Mouse (Mus musculus) forebrain, embryonic 12.5 days (tissue): ENCODE results near the gene Trmt13. TPM values are rescaled to one million over a fixed set of nuclear protein-coding genes. Genes with fewer than 3 reads are reported as not detected.
A peak's percentile ranks its signal among the peaks of the same experiment; 100 is the strongest.

Experiments used
- ATAC-seq: fragments of 200-750 bp; cut with Nextera tagmentation; 2 replicates; pipeline ENCODE4 v1.8.0; 2017; ENCODE audit warnings: moderate TSS enrichment; ENCODE audit not compliant: low FRiP score
- H3K27ac ChIP-seq: fragments of 300-500 bp; sonication (generic); 2 replicates; pipeline ENCODE4 v1.5.1; 2016; ENCODE audit warnings: mild to moderate bottlenecking
- H3K27me3 ChIP-seq: fragments of 300-500 bp; sonication (generic); 2 replicates; pipeline ENCODE4 v1.6.1; 2016; ENCODE audit warnings: mild to moderate bottlenecking
- H3K36me3 ChIP-seq: fragments of 300-500 bp; sonication (generic); replicated peaks from 2 replicates; pipeline ENCODE4 v1.6.1; 2016; ENCODE audit warnings: mild to moderate bottlenecking
- H3K4me1 ChIP-seq: fragments of 300-500 bp; sonication (generic); 2 replicates; pipeline ENCODE4 v1.6.1; 2016
- H3K4me2 ChIP-seq: fragments of 300-500 bp; sonication (generic); 2 replicates; pipeline ENCODE4 v1.6.1; 2016; ENCODE audit warnings: mild to moderate bottlenecking, moderate library complexity
- H3K4me3 ChIP-seq: fragments of 300-500 bp; sonication (generic); replicated peaks from 2 replicates; pipeline ENCODE4 v1.5.1; 2016; ENCODE audit warnings: mild to moderate bottlenecking
- H3K9ac ChIP-seq: fragments of 300-500 bp; sonication (generic); 2 replicates; pipeline ENCODE4 v1.6.1; 2016; ENCODE audit warnings: mild to moderate bottlenecking
- H3K9me3 ChIP-seq: fragments of 300-500 bp; sonication (generic); 2 replicates; pipeline ENCODE4 v1.6.1; 2016
- WGBS: fragments of 180-500 bp; shearing (Covaris S2); methylation state at CpG from one replicate; pipeline ENCODE4 v1.1.7; 2016; 5-methylcytosine and 5-hydroxymethylcytosine counted together
- polyA plus RNA-seq: library from polyadenylated mRNA; unstranded; fragments of >200 nt; fragmentation: Nextera tagmentation; extraction: Ambion mirVana; gene quantifications from 2 replicates; pipeline ENCODE4 v1.2.1, GENCODE M21; 2016

Trmt13 gene
- polyA plus RNA-seq, 1 experiment from 2014 or later = 30.7 TPM

DNA sequence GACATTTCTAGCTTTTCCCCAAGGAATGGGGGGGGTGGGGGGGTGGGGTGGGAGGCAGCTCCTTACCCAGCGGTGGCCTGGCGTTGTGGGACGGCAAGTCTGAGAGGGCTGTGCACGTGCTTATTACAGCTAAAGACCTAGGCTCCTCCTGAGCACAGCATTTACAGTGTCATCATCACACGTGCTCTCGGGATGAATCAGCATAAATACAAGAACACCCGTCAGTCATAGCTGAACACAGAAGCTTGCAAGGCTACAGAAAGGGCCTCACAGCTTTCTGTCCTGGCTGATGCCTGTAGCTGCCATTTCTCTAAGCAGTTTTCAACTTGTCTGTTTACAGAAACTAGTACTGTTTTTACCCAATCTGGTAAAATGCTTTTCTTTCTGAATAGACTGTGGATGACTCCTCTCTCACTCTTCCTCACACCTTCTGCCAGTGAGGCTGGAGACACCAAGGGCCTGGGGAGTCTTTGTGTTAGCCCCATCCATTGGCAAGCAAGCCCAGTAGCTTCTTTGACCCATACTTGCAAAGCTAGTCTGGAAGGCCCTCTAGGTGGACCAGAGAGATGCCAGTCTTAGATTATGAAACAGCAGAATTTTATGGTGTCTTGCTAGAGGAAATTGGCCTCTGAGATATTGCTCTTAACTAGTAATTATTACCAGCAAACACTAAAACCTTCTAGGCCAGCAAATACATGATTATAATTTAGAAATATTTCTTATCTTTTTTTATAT lies 6.4 kb upstream of the Trmt13 start:
- H3K36me3 ChIP-seq = peaks cover 50% of the 10 kb centered on the region
- H3K27ac ChIP-seq = no peak overlapping the region
- H3K4me3 ChIP-seq = no peak overlapping the region

DNA sequence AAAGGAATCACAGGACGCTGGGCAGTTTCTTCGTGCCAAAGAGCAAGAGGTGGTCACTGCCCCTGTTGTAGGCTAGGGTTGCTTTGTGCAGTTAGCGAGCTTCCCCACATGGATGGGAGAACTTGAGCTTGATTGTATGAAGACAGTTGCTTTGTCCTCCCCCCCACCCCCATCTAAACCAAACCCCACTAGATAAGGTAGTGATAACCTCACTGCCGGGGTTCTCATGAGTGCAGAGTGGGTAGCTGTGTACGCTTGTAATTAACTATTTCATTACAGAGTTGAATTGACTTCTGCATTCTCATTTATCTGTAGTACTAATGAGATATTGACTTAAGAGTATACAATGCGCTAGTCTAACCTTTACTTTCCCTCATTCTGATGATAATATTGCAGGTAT lies 4.5 kb upstream of the Trmt13 start:
- Histone ChIP-seq H3K27ac (no peak overlapping the region), H3K27me3 (no peaks in the 10 kb centered on the region), H3K9me3 (no peaks in the 10 kb centered on the region), H3K4me3 (no peak overlapping the region), H3K4me1 (no peaks in the 10 kb centered on the region), H3K36me3 (peaks cover 70% of the 10 kb centered on the region), H3K9ac (no peak overlapping the region), H3K4me2 (no peak overlapping the region)
- 87% methylated on average over 6 of the region's 6 CpGs for whole genome bisulfite sequencing
- no peak for ATAC-seq

More for the DNA sequence above, 6.4 kb upstream of the Trmt13 start:
- H3K4me2 ChIP-seq = no peak overlapping the region
- no peak overlapping the region for H3K9ac ChIP-seq
- 91% methylated on average over 7 of the region's 7 CpGs for WGBS
- no peaks in the 10 kb centered on the region for H3K9me3 ChIP-seq
- H3K27me3 ChIP-seq = no peaks in the 10 kb centered on the region
- H3K4me1 ChIP-seq = no peaks in the 10 kb centered on the region
- ATAC-seq = no peak

DNA sequence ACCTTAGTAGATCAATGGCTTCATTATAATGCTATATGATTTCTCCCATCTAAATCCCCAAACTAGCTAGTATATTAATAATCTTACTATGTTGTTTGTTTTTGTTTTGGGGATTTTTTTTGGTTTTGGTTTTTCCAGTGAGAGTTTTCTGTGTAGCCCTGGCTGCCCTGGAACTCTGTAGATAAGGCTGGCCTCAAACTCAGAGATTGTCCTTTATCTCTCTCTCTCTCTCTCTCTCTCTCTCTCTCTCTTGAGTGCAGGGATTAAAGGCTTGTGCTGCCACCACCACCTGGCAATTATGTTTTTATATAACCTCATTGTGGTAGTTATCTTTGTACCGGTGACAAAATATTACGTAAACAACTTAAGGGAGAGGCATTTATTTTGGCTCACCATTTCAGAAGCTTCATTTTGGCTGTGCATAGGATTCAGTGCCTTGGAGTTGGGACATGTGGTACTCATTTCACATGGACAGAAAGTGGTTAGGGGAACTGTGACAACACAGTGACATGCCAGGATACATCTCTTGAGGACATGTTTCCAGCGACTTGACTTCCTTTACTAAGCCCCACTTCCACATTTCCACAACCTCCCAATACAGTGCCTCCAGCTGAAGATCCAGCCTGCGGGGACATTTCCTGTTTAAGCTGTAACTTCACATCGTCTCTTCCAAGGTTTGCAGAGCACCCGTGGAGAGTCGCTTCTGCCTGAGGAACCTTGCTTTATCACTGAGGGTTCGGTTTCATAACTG lies 1.1 kb upstream of the Trmt13 start:
- no peaks in the 10 kb centered on the region for H3K4me1 ChIP-seq
- no peaks in the 10 kb centered on the region for H3K9me3 ChIP-seq
- no peak for ATAC-seq
- H3K9ac ChIP-seq = no peak overlapping the region
- H3K27ac ChIP-seq = no peak overlapping the region
- no peaks in the 10 kb centered on the region for H3K27me3 ChIP-seq
- WGBS = 91% methylated on average over 8 of the region's 8 CpGs
- H3K36me3 ChIP-seq = peaks cover 60% of the 10 kb centered on the region
- H3K4me2 ChIP-seq = no peak overlapping the region
- no peak overlapping the region for H3K4me3 ChIP-seq

DNA sequence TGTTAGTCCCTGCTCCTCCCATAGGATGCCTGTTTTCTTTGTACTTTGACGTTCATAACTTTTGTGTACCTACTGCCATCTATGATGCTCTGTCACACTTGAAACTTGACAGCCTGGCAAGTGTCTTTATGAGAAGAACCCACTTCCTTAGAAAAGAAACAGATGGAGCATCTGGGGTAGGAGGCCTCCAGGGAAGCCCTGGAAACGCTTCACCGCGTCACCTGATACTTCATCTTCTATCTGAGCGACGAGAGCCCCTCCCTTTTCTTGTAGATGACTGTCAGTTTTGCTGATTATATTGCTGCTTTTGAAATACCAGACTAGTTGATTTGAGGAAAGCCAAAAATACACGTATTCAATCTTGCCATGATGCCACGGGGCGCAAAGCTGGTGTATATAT lies 9.8 kb downstream of the Trmt13 start:
- no peak overlapping the region for H3K4me3 ChIP-seq
- no peak for ATAC-seq
- no peak overlapping the region for H3K9ac ChIP-seq
- no peaks in the 10 kb centered on the region for H3K9me3 ChIP-seq
- no peaks in the 10 kb centered on the region for H3K27me3 ChIP-seq
- H3K4me2 ChIP-seq = no peak overlapping the region
- no peak overlapping the region for H3K27ac ChIP-seq
- H3K36me3 ChIP-seq = peaks cover 19% of the 10 kb centered on the region
- WGBS = 88% methylated on average over 9 of the region's 9 CpGs
- no peaks in the 10 kb centered on the region for H3K4me1 ChIP-seq

DNA sequence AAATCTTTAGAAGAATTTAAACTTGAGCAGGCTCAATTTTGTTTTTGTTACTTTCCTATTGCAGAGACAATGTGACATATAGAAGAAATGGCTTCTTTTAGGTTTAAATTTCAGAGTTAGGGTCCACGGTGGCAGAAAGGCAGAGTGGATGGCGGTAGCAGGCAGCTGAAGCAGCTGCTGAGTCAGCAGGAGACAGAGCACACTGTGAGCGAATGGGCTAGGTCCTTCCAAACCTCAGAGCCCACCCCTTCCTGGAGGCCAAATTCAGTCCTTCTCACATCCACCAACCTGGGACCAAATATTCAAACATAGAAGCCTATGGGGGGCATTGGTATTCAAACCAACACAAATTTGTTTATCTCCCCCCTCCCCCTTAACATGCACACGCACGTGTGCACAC lies 12.6 kb downstream of the Trmt13 start:
- Histone ChIP-seq H3K4me1 (no peaks in the 10 kb centered on the region), H3K9ac (no peak overlapping the region), H3K27me3 (no peaks in the 10 kb centered on the region), H3K9me3 (no peaks in the 10 kb centered on the region), H3K4me3 (no peak overlapping the region), H3K4me2 (no peak overlapping the region), H3K36me3 (no peaks in the 10 kb centered on the region; the same call in none of the 2 replicates), H3K27ac (no peak overlapping the region)
- WGBS = 93% methylated on average over 5 of the region's 5 CpGs
- ATAC-seq = no peak

DNA sequence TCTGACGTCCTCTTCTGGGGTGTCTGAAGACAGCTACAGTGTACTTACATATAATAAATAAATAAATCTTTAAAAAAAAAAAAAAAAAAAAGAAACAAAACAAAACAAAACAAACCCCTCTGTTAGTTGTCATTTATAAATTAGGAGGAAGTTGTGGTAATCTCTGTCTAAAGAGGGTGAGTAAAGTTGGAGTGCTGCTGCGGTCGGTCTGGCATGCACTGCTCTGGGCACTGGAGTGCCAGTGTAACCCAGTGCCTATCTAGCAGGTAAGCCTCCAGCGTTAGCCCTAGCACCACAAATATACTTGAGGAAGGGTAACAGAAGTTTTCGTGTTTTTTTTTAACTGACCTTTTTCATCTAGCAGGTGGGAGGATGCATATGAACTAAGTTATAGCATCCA lies 13.4 kb downstream of the Trmt13 start:
- no peaks in the 10 kb centered on the region; the same call in none of the 2 replicates for H3K36me3 ChIP-seq
- WGBS = 93% methylated on average over 5 of the region's 5 CpGs
- no peak overlapping the region for H3K4me2 ChIP-seq
- peaks cover 1% of the 10 kb centered on the region for H3K4me1 ChIP-seq
- H3K27ac ChIP-seq = no peak overlapping the region
- no peak overlapping the region for H3K9ac ChIP-seq
- ATAC-seq = no peak
- no peaks in the 10 kb centered on the region for H3K9me3 ChIP-seq
- H3K4me3 ChIP-seq = no peak overlapping the region
- H3K27me3 ChIP-seq = no peaks in the 10 kb centered on the region

DNA sequence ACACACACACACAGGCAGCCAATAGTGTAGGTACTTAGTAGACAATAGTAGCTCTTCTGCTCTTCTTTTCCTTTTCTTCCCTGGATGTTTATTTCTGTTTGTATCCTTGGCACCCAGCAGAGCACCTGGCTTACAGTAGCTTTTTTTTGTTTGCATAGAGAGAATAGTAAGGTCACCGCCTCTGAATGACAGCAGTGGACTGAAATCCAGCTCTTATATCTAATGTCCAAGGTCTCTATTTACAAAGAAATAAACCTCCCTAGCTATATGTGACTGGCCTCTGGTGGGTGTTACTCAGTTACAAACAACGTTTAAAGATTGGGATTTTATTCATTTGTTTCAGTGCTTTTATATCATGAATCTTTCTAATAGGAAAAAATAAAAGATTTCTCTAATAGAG lies 14.7 kb downstream of the Trmt13 start:
- no peak overlapping the region for H3K9ac ChIP-seq
- no peak overlapping the region for H3K4me3 ChIP-seq
- H3K4me2 ChIP-seq = no peak overlapping the region
- H3K9me3 ChIP-seq = no peaks in the 10 kb centered on the region
- no peaks in the 10 kb centered on the region; the same call in 1 of the 2 replicates for H3K36me3 ChIP-seq
- peaks cover 6% of the 10 kb centered on the region for H3K4me1 ChIP-seq
- no peaks in the 10 kb centered on the region for H3K27me3 ChIP-seq
- WGBS = 91% methylated on average over 2 of the region's 2 CpGs
- no peak for ATAC-seq
- H3K27ac ChIP-seq = no peak overlapping the region

DNA sequence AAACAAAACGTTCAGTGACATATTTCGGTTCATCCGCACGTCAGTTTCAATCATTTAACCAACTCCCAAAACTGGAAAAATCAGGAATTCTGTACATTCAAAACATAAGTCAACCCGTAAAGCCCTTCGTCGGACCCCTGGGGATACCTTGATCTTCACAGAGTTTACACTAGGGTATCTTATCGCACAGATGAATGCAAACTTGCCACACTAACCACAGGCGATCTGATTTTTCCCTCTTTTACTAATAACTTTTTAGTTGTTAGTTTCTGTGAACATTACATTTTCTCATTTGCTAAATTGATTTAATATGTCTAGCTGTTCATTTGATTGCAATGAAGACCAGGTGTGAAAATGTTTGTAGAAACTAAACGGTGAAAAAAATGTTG lies 18.8 kb downstream of the Trmt13 start:
- no peaks in the 10 kb centered on the region for H3K9me3 ChIP-seq
- H3K27ac ChIP-seq = no peak overlapping the region
- H3K4me2 ChIP-seq = peak overlapping the region; percentile 70
- 10% methylated on average over 10 of the region's 10 CpGs for WGBS
- no peak for ATAC-seq
- H3K27me3 ChIP-seq = no peaks in the 10 kb centered on the region
- H3K4me3 ChIP-seq = peak overlapping the region; percentile 84
- H3K4me1 ChIP-seq = peaks cover 12% of the 10 kb centered on the region
- peak overlapping the region; percentile 79 for H3K9ac ChIP-seq
- H3K36me3 ChIP-seq = peaks cover 13% of the 10 kb centered on the region

DNA sequence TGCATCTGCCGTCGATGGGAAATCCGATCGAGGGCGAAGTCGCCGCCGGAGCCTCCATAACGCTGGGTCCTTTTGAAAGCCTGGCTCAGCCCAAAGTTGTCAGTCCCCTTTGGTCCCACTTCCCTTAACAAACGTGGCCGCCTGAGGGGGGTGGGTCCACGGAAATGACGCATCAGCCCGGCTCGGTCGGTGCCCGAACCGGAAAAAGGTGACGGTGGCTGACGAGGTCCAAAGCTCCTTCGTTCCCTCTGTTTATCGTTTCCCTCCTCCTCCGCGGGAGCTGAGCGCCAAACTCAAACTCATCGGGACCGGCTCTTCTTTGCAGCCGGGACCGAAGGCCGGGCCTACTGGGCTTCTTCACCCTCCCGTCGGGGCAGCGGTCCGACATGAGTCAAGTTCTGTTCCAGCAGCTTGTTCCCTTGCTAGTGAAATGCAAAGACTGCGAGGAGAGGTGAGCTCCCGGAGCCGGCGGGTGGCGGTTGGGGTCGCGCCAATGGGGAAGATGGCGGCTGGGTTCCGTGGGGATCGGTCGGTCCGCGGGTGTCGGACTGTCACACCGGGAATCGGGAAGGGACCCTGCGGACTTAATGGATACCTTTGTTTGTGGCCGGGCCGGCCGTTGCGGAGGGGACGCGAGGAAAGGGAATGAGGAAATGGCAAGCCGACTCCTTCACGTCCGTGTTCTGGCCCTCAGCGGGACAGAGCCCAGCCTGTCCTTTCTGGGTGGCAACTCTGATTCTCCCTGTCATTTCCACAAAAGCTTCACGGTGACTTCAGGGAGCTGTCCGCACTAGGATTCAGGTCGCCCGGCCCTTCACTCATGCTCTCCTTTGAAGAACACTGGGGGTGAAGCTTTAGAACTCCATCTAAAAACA lies 19.4 kb downstream of the Trmt13 start, which contains the start of gene Sass6:
Gene Sass6 (plus strand): TSS at position 255 of the 875 bp plus-strand sequence.
- peak; percentile 98 for ATAC-seq
- Histone ChIP-seq H3K27me3 (no peaks in the 10 kb centered on the region), H3K9me3 (no peaks in the 10 kb centered on the region), H3K27ac (peak within 1 kb of the TSS; percentile 85), H3K9ac (peak within 1 kb of the TSS; percentile 79), H3K4me3 (peak within 1 kb of the TSS; percentile 84), H3K4me1 (peaks cover 12% of the 10 kb centered on the region), H3K4me2 (peak within 1 kb of the TSS; percentile 70), H3K36me3 (peaks cover 19% of the 10 kb centered on the region)
- under 1% methylated on average over 65 of the region's 65 CpGs for WGBS

DNA sequence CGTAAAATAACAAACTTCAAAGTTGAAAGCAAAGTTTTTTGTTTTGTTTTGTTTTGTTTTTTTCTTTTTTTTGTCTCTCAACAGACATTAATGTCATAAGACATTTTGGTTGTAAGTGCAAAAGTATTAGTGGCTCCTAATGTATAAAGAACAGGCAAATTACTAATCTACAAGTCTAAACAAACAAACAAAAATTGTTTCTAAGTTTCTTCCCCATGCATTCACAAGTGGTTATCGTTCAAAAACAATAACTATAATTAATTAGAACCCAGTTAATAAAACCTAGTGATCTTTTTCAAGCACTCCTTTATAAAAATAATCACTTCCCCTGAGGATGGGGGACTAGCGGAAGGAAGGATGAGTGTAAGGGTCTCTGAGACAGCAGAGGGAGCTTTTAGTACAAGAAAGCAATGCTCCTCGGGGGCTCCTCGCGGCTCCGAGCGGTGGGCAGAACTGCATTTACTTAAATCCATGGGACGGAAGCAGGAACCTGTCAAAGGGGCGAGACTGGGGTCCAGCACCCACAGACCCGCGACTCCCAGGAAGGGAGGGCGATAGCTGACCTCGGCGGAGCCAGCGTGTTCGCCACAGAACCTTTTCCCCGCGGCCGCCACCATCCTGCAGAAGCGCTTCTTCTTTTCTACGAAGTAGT lies 20.2 kb downstream of the Trmt13 start:
- Histone ChIP-seq H3K4me3 (peak overlapping the region; percentile 84), H3K9ac (peak overlapping the region; percentile 79), H3K27me3 (no peaks in the 10 kb centered on the region), H3K36me3 (peaks cover 27% of the 10 kb centered on the region), H3K9me3 (no peaks in the 10 kb centered on the region), H3K4me1 (peaks cover 12% of the 10 kb centered on the region), H3K27ac (peak overlapping the region; percentile 85), H3K4me2 (peak overlapping the region; percentile 53)
- WGBS = 2% methylated on average over 21 of the region's 22 CpGs
- ATAC-seq = peak; percentile 75

DNA sequence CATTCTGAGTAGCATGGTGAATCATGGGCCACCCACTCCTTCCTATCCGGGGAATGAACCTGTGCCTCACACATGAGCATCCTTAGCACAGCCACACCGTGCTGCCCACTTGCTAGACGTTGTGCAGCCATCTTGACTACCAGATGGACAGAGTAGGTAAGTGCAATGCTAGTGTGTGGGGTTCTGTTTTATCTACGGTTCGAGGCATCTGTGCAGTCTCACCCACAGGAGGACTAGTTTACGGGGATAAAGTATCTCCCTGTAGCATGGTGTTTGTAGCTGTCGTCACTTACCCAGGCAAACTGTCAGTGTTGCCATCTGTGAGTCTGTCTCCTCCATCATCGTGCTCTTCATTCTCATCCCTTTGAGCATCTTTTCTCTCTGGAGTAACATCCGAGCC lies 32.2 kb downstream of the Trmt13 start:
- H3K27ac ChIP-seq = no peak overlapping the region
- no peak overlapping the region for H3K4me2 ChIP-seq
- no peaks in the 10 kb centered on the region for H3K4me1 ChIP-seq
- ATAC-seq = no peak
- peaks cover 49% of the 10 kb centered on the region for H3K36me3 ChIP-seq
- H3K9ac ChIP-seq = no peak overlapping the region
- H3K4me3 ChIP-seq = no peak overlapping the region
- no peaks in the 10 kb centered on the region for H3K27me3 ChIP-seq
- H3K9me3 ChIP-seq = no peaks in the 10 kb centered on the region
- 98% methylated on average over 9 of the region's 9 CpGs for WGBS

DNA sequence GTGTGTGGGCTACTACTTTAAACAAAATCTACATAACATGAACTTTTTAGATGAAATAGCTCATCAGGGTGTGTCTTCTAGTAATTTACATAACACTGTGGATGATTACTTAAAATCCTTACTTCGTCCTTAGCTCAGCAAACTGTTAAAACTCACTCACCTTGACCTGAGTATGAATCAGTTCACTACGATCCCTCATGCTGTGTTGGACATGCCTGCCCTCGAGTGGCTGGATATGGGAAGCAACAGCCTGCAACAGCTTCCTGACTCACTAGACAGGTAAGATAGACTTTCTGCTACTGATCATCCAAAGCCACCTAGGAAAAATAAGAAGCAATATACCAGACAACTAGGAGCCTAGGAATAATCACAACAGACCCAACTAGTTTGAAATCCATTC lies 37.1 kb downstream of the Trmt13 start:
- no peaks in the 10 kb centered on the region for H3K9me3 ChIP-seq
- WGBS = 66% methylated on average over 3 of the region's 3 CpGs

More for the DNA sequence above, 37.1 kb downstream of the Trmt13 start:
- no peaks in the 10 kb centered on the region for H3K4me1 ChIP-seq
- H3K4me3 ChIP-seq = no peak overlapping the region
- H3K27ac ChIP-seq = no peak overlapping the region
- H3K36me3 ChIP-seq = peaks cover 17% of the 10 kb centered on the region
- H3K9ac ChIP-seq = no peak overlapping the region
- no peak for ATAC-seq
- no peaks in the 10 kb centered on the region for H3K27me3 ChIP-seq
- no peak overlapping the region for H3K4me2 ChIP-seq
